Mouse (Mus musculus) gastrocnemius, postnatal 36 days (tissue): ENCODE data around the gene Ift122. TPM values are rescaled to one million over a fixed set of nuclear protein-coding genes. Genes with fewer than 3 reads are reported as not detected.

Experiments used
- DNase-seq, 2 experiments: peaks; one replicate each; pipeline ENCODE4 v3.0.0; 2022
- intact Hi-C: fragments of 180-260 bp; cut with DNase I; formaldehyde crosslinking; loops from one replicate; pipeline ENCODE4 v1.15.1; 2025
- total RNA-seq, 2 experiments: library from RNA; stranded (reverse); gene quantifications; 2 replicates each; pipeline ENCODE4 v1.2.3; 2021

Ift122 gene
- total RNA-seq, 2 experiments from 2014 or later = 4.0 to 8.8 TPM

GRCm38 (mm10) chr6:115915601-115916445 is 62.6 kb downstream of the Ift122 start:
- no peak for DNase-seq
- intact Hi-C loops = no loop called here

GRCm38 (mm10) chr6:115916611-115917010 is 63.3 kb downstream of the Ift122 start:
- intact Hi-C loops = no loop called here
- no peak for DNase-seq

GRCm38 (mm10) chr6:115918615-115919014 is 65.3 kb downstream of the Ift122 start:
- DNase-seq = no peak
- intact Hi-C loops = no loop called here

- intact Hi-C loops = no loop called here
Observed at GRCm38 (mm10) chr6:115919876-115920275, 66.6 kb downstream of the Ift122 start.

GRCm38 (mm10) chr6:115924829-115925228 is 71.6 kb downstream of the Ift122 start:
- no peak for DNase-seq
- intact Hi-C loops = no loop called here

More at GRCm38 (mm10) chr6:115919876-115920275, 66.6 kb downstream of the Ift122 start:
- DNase-seq = no peak

- DNase-seq = no peak
- intact Hi-C loops = no loop called here
Observed at GRCm38 (mm10) chr6:115926416-115926815, 73.1 kb downstream of the Ift122 start.

- no peak for DNase-seq
- intact Hi-C loops = no loop called here
Observed at GRCm38 (mm10) chr6:115927292-115928242, 74.3 kb downstream of the Ift122 start.

- no peak for DNase-seq
- intact Hi-C loops = no loop called here
Observed at GRCm38 (mm10) chr6:115930018-115930417, 76.7 kb downstream of the Ift122 start.

- intact Hi-C loops = no loop called here
- DNase-seq = no peak
Observed at GRCm38 (mm10) chr6:115931639-115932038, 78.4 kb downstream of the Ift122 start, which contains the start of gene Rho. TSS of gene Rho (plus strand) at chr6:115931748.

GRCm38 (mm10) chr6:115932391-115932790 is 79.1 kb downstream of the Ift122 start:
- no peak for DNase-seq

GRCm38 (mm10) chr6:115935544-115935943 is 82.3 kb downstream of the Ift122 start:
- DNase-seq = no peak
- intact Hi-C loops = no loop called here

More at GRCm38 (mm10) chr6:115932391-115932790, 79.1 kb downstream of the Ift122 start:
- intact Hi-C loops = no loop called here

- intact Hi-C loops = no loop called here
- no peak for DNase-seq
Observed at GRCm38 (mm10) chr6:115938011-115938410, 84.7 kb downstream of the Ift122 start.

GRCm38 (mm10) chr6:115938798-115939197 is 85.5 kb downstream of the Ift122 start:
- intact Hi-C loops = no loop called here
- DNase-seq = no peak

- no peak for DNase-seq
- intact Hi-C loops = no loop called here
Observed at GRCm38 (mm10) chr6:115940603-115941002, 87.3 kb downstream of the Ift122 start.

GRCm38 (mm10) chr6:115941128-115941527 is 87.9 kb downstream of the Ift122 start:
- intact Hi-C loops = no loop called here
- no peak for DNase-seq

GRCm38 (mm10) chr6:115943498-115944427 is 90.5 kb downstream of the Ift122 start:
- intact Hi-C loops = no loop called here
- no peak for DNase-seq

- intact Hi-C loops = no loop called here
- DNase-seq = no peak
Observed at GRCm38 (mm10) chr6:115944638-115945037, 91.4 kb downstream of the Ift122 start, which contains the start of gene H1foo. TSS of gene H1foo (plus strand) at chr6:115944938.

GRCm38 (mm10) chr6:115945633-115946032 is 92.4 kb downstream of the Ift122 start:
- DNase-seq = no peak
- intact Hi-C loops = no loop called here

GRCm38 (mm10) chr6:115946389-115946788 is 93.1 kb downstream of the Ift122 start:
- intact Hi-C loops = no loop called here
- no peak for DNase-seq
